Mouse (Mus musculus) spleen, postnatal 14 days (tissue): ENCODE results near the gene Acd.

Experiments used
- DNase-seq, 2 experiments: peaks; one replicate each; pipeline ENCODE4 v3.0.0; 2021 to 2022; ENCODE audit warnings: low spot score in 2 of 2

The Acd gene

DNA sequence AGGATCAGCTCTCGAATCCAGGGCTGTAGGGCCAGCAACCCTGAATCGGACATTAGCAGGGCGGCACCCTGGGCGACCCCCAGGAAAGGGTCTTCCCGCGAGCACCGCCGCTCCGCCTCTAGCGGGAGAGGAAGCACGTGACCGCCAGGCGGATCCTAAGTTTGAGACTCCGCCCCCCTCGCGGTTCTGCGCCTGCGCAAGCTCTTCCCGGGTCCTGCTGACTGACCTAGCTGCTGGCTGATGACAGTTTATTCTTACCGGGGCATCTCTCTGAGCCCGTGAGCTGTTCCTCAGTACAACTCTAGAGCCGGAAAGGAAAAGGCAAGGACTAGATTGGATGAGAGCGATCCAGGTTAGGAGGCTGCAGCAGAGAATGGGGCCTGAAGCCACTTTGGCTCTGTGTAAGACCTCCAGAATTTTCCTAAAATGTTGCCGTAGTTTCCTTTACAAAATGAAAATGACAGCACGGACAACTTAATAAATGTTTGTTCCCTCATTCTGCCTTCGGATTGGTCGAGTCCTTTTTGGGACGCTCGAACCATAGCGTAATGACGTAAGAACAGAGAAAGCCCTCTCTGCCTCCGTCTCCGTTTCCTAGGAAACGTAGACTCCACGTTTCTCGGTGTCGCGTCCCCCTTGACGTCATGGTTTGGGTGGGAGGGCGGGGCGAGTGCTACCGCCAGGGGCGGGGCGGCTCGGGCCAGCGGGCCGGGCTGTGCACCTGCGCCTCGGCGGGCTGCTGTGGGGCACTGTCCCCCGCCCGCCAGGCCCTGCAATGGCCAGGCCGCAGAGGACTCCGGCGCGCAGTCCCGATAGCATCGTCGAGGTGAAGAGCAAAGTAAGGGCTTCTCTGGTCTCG, at the start of gene Acd, which contains the start of gene Pard6a:
Gene Acd, minus strand, starts transcription at position 137 of the 859 bp plus-strand sequence.
Gene Pard6a, plus strand, starts transcription at position 183 of the 859 bp plus-strand sequence.
- DNase-seq: peak; percentile 96

DNA sequence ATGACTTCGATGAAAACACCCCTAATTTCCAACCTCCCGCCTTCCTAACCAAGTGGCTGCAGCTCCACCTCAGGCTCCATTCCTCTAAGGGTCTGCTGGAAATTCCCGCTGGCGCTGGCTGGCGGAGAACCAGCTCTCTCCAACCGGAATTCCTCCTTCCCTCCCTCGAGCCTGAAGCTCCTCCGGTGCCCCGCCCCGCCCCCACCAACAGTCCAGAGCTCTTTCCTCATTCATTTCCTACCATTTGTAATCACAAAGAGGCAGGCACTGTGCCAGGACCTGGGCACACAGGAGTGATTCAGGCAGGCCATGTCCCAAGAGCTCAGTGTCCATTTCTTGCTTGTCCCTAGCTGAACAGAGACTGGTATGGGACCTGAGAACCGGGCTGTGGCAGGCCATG, 49.7 kb upstream of the Acd start:
- no peak for DNase-seq

GRCm38 (mm10) chr8:105743301-105743700, 42.4 kb upstream of the Acd start:
- no peak for DNase-seq

DNA sequence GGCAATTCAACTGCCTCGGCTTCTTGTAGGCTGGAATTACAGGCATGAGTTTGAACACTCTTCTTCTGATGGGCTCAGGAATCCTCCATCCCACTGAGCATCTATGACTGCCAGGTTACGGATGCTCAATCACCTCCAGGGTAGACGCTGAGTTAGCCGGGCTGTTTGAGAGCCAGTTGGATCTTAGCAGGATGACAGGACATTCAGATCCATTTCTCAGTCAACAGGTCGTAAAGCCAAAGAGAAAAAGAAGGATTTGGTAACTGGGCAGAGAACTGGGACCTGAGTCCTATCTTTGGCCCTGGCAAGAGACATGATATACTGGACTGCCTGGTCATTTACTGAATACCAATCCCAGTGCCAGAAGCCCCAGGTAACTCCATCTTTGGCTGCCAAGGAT, 38.3 kb upstream of the Acd start:
- no peak for DNase-seq

GRCm38 (mm10) chr8:105732186-105732585, 31.3 kb upstream of the Acd start:
- DNase-seq: no peak

GRCm38 (mm10) chr8:105727397-105728124, 26.7 kb upstream of the Acd start:
- DNase-seq: no peak

DNA sequence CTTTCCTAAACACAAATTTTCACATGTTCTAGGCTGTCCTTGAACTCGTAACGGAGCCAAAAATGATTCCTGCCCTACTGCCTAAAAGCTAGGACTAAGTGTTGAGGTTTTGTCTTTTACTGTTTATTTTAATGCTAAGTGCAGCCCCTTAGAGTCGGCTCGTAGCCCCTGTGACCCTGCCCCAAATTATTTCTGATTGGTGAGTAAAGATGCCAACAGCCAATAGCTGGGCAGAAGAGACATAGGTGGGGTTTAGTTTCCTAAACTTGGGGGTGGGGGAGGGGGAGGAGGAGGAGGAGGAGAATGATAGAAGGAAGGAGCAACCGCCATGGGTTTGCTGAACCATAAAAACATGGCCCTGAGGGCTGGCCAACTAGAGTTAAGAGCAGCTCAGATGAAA, 24.8 kb upstream of the Acd start:
- no peak for DNase-seq

DNA sequence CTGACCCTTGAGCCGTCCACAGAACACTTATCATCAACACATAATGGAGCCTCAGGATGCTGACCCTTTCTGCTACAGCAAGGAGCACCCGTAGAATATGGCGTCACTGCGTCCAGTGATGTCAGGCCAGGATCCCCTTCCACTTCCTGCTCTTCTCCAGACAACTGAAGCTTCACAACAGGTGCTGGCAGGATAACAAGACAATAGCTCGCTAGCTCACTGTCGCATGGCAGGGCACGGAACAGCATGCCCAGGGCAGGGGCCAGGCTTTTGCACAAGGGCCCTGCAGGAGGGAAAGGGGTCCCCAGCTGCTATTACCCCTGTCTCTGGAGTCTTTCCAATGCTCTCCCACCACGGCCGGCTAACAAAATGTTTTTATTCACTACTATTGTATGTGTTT, 22.0 kb upstream of the Acd start:
- DNase-seq: no peak

- no peak for DNase-seq
These were observed 18.7 kb upstream of the Acd start for GRCm38 (mm10) chr8:105719637-105720036.

GRCm38 (mm10) chr8:105716302-105716945, 15.5 kb upstream of the Acd start:
- no peak for DNase-seq

- no peak for DNase-seq
These were observed 14.1 kb upstream of the Acd start for GRCm38 (mm10) chr8:105715042-105715441.

GRCm38 (mm10) chr8:105714139-105714538, 13.2 kb upstream of the Acd start:
- peak; percentile 80 to 88 for DNase-seq

DNA sequence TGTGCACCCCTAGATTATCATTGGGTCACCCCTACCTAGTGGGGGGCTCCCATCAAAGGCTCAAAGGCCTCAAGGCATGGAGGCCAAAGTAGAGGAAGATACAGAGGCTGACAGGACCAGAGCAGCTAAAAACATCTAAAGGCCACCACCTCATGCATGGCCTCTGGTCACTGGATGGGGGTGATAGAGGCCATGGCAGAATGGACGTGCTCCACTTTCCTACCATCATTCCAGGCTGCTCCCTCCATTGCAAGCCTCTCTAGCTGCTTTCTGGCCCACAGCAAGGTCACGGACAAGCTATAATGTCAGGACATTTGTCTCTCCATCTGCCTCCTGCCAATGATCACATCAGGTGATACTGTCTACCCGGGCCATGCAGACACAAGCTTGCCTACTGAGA, 11.4 kb upstream of the Acd start:
- no peak for DNase-seq

DNA sequence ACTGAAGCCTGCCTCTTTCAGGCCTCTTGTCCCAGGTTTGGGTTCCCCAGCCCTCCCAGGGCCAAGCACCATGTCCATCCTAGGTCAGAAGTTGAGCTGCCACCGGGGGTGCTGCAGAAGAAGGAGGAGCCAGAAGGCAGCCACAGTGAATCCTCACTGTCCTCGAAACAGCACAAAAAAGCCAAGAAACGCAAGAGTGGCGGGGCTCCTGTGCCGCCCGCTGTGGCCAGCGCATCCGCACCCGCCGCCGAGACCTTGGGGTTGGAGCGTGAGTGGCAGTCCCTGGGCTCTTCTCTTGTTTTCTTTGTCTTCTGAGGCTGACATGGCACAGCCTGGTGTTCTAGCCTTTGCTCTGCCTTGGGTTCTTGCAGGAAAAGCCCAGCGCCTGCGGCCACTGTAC, 8.4 kb upstream of the Acd start:
- DNase-seq: no peak

DNA sequence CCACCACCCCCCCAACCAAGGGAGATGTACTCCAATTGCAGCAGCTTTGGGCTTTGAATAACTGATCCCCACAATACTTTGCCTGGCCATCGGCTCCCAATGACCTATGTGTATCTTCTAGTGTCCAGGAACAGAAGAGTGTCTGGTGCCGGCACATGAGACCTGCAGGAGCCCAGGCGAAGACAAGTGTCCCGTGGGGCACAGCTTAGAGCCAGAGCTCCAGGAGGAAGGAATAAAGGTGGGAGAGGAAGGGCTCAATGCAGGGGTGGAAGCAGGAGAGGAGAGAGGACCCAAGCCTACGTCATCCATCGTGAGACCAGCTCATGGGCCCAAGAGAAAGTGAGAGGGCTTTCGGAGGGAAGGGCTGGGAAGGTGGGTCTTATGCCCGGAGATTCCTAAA, 7.8 kb upstream of the Acd start:
- no peak for DNase-seq

DNA sequence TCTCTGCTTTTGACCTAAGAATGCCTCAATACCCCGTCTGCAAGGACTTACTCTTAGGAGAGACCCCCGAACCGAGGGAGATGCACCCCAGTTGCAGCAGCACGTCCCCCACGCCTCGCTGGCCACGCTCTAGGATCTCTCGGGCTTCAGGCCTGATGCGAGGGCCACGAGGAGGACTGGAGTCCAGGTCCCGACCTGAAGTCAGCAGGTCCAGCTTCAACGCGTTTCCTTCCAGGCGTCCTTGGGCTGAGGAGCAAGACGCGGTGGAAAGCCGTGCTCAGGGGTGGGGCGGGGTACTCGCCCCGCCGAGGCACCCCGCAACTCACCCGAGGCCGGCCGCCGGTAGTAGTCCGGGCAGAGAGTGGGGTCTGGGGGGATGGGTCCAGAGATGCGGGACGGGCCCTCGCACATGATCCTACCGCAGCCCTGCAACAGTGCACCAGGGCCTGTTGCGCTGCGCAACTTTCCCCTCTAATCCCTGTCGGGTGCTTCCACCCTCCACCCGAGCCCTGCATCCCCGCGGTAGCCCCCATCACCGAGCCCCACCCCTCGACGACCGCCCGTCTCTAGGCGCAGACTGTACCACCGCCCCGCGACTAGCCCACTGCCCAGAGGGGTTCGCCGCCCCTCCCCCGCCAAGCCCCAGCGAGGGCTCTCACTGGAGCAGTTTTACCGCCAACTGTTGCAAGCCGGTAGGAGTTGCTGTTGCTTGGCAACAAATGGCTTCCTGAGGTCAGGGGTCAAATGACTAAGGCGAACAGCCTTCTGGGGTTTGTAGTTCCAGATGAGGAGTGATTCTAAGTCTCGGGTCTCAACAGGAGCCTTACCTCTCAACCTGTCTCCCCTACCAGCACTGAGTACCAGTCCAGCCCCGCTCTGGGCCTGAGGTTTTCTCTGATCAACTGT, 6.8 kb upstream of the Acd start, which contains the start of the genes 4933405L10Rik and Enkd1:
Gene 4933405L10Rik, plus strand, starts transcription at position 158 of the 906 bp plus-strand sequence.
Gene Enkd1, minus strand, starts transcription at position 713 of the 906 bp plus-strand sequence.
- DNase-seq: peak; percentile 55 to 76

DNA sequence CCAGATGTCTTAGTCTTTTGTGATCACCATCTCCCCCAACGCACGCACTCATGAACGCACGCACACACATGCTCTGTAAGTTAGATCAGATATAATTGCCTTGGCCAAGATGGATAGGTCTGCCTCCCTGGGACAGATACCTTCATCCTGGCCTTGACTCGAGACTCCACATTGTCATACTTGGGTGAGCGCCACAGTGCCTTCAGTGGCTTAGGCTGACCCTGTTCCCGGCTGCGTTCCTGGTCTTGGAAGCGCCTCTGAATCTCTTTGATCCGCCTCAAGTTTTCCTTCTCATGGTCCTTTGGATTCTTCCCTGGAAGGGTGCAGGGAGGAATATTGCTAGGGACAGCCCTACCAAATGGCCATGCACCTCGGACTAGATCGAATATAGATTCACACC, 5.5 kb upstream of the Acd start:
- no peak for DNase-seq

GRCm38 (mm10) chr8:105704955-105705354, 4.1 kb upstream of the Acd start:
- no peak for DNase-seq

GRCm38 (mm10) chr8:105704146-105704812, 3.4 kb upstream of the Acd start:
- no peak for DNase-seq

GRCm38 (mm10) chr8:105702731-105703415, 2.0 kb upstream of the Acd start:
- DNase-seq: no peak
